Mouse (Mus musculus): Measurements from ENCODE around the gene Fgd5.
A peak's percentile ranks its signal among the peaks of the same experiment; 100 is the strongest.
"Not testable (repeated sequence)": the region's sequence is repeated elsewhere in the genome, so short reads cannot be mapped to it uniquely, and the experiment has no call there.

Fgd5 gene

GRCm38 (mm10) chr6:92067146-92067790, 88.6 kb downstream of the Fgd5 start:
- DNase-seq (ENCODE audit: low spot score) = peak; percentile 57

- no peak for DNase-seq (ENCODE audit: low spot score)
Observed at GRCm38 (mm10) chr6:92071121-92071839, 92.6 kb downstream of the Fgd5 start.

GRCm38 (mm10) chr6:92080730-92081129, 102.1 kb downstream of the Fgd5 start:
- no peak for DNase-seq (ENCODE audit: low spot score)

GRCm38 (mm10) chr6:92082756-92083155, 104.1 kb downstream of the Fgd5 start:
- no peak for DNase-seq (ENCODE audit: low spot score)

- DNase-seq (ENCODE audit: low spot score) = no peak
Observed at GRCm38 (mm10) chr6:92084932-92085331, 106.3 kb downstream of the Fgd5 start.

GRCm38 (mm10) chr6:92089141-92089540, 110.5 kb downstream of the Fgd5 start:
- DNase-seq (ENCODE audit: low spot score) = not testable (repeated sequence)

GRCm38 (mm10) chr6:92089982-92090381, 111.3 kb downstream of the Fgd5 start:
- no peak for DNase-seq (ENCODE audit: low spot score)

- DNase-seq (ENCODE audit: low spot score) = no peak
Observed at GRCm38 (mm10) chr6:92090497-92090896, 111.8 kb downstream of the Fgd5 start.

- DNase-seq (ENCODE audit: low spot score) = peak; percentile 68
Observed at GRCm38 (mm10) chr6:92091130-92091591, 112.5 kb downstream of the Fgd5 start, which contains the start of gene Nr2c2. TSS of gene Nr2c2 (plus strand) at chr6:92091390.

- DNase-seq (ENCODE audit: low spot score) = peak; percentile 98
Observed at GRCm38 (mm10) chr6:92091767-92092489, 113.2 kb downstream of the Fgd5 start.

- DNase-seq (ENCODE audit: low spot score) = no peak
Observed at GRCm38 (mm10) chr6:92092737-92093136, 114.1 kb downstream of the Fgd5 start.

- DNase-seq (ENCODE audit: low spot score) = no peak
Observed at GRCm38 (mm10) chr6:92093869-92094268, 115.2 kb downstream of the Fgd5 start.

GRCm38 (mm10) chr6:92100679-92101360, 122.1 kb downstream of the Fgd5 start:
- DNase-seq (ENCODE audit: low spot score) = no peak

- DNase-seq (ENCODE audit: low spot score) = no peak
Observed at GRCm38 (mm10) chr6:92124547-92124946, 145.9 kb downstream of the Fgd5 start.

Measured in c-Kit-positive CD71-positive TER-119-positive erythroid progenitor cells, embryonic 14.5 days (primary cell).